Mouse (Mus musculus) liver, adult 2 months (tissue): ENCODE measurements around the gene Ahcyl2.

Source experiments
- CTCF ChIP-seq: fragments of 200-500 bp; IDR thresholded peaks from 2 replicates; pipeline ENCODE4 v1.5.1; 2011; ENCODE audit warnings: low read depth, low read length, control low read depth
- POLR2A ChIP-seq: fragments of 200-500 bp; IDR thresholded peaks from 2 replicates; pipeline ENCODE4 v1.6.1; 2011; ENCODE audit warnings: low read length, control low read depth; ENCODE audit not compliant: insufficient read depth; ENCODE audit errors: extremely low read depth

DNA sequence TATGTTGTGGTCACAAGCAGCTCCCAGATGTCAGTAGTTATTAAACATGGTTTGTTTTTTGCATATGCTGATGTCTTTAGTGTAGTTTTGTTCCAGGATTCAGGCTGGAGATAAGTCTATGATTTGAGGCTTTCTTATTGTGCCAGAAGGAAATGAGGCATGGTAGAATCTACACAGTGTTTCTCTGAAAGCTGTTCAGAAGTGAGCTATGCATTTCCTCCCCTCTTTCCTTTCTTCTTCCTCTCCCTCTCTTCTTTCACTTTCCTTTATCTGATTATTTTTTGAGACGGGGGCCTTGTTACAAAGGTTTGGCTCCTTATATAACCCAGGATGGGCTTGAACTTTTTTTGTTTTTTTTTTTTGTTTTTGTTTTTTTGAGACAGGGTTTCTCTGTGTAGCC is 25.7 kb downstream of the Ahcyl2 start:
- TF ChIP-seq CTCF (no peak), POLR2A (no peak)
